Mouse (Mus musculus) stomach, embryonic 16.5 days (tissue): ENCODE results near the gene Aebp2. TPM values are rescaled to one million over a fixed set of nuclear protein-coding genes. Genes with fewer than 3 reads are reported as not detected.

Experiments
- ATAC-seq: fragments of 200-750 bp; cut with Nextera tagmentation; 2 replicates; pipeline ENCODE4 v1.8.0; 2017; ENCODE audit warnings: moderate number of reproducible peaks, moderate TSS enrichment; ENCODE audit not compliant: insufficient read depth, low FRiP score
- H3K27ac ChIP-seq: fragments of 300-500 bp; sonication (generic); 2 replicates; pipeline ENCODE4 v1.5.1; 2014; ENCODE audit warnings: low read length
- H3K27me3 ChIP-seq: fragments of 300-500 bp; sonication (generic); 2 replicates; pipeline ENCODE4 v1.6.1; 2014; ENCODE audit warnings: low read length, control low read depth, mixed read lengths; ENCODE audit not compliant: control insufficient read depth, insufficient read depth
- H3K36me3 ChIP-seq: fragments of 300-500 bp; sonication (generic); 2 replicates; pipeline ENCODE4 v1.6.1; 2014; ENCODE audit warnings: low read length; ENCODE audit not compliant: control insufficient read depth, insufficient read depth
- H3K4me1 ChIP-seq: fragments of 300-500 bp; sonication (generic); 2 replicates; pipeline ENCODE4 v1.6.1; 2014; ENCODE audit warnings: low read length, control low read depth, mixed read lengths; ENCODE audit not compliant: control insufficient read depth, insufficient read depth
- H3K4me2 ChIP-seq: fragments of 300-500 bp; sonication (generic); 2 replicates; pipeline ENCODE4 v1.6.1; 2014; ENCODE audit warnings: low read depth, low read length, mixed read lengths
- H3K4me3 ChIP-seq: fragments of 300-500 bp; sonication (generic); replicated peaks from 2 replicates; pipeline ENCODE4 v1.5.1; 2014; ENCODE audit warnings: mild to moderate bottlenecking, low read length
- H3K9ac ChIP-seq: fragments of 300-500 bp; sonication (generic); 2 replicates; pipeline ENCODE4 v1.6.1; 2014; ENCODE audit warnings: low read length
- H3K9me3 ChIP-seq: fragments of 300-500 bp; sonication (generic); replicated peaks from 2 replicates; pipeline ENCODE4 v1.6.1; 2016; ENCODE audit warnings: low read length, control low read depth; ENCODE audit not compliant: control insufficient read depth
- WGBS: fragments of 180-500 bp; shearing (Covaris S2); extraction: QIAGEN DNeasy Blood & Tissue Kit; methylation state at CpG from one replicate; pipeline ENCODE4 v1.1.7; 2014; 5-methylcytosine and 5-hydroxymethylcytosine counted together
- polyA plus RNA-seq: library from polyadenylated mRNA; unstranded; fragments of >200 nt; fragmentation: Nextera tagmentation; extraction: Ambion mirVana; gene quantifications from 2 replicates; pipeline ENCODE4 v1.2.1, GENCODE M21; 2015

Gene Aebp2
- polyA plus RNA-seq, 1 experiment from 2014 or later: 11.9 TPM

DNA sequence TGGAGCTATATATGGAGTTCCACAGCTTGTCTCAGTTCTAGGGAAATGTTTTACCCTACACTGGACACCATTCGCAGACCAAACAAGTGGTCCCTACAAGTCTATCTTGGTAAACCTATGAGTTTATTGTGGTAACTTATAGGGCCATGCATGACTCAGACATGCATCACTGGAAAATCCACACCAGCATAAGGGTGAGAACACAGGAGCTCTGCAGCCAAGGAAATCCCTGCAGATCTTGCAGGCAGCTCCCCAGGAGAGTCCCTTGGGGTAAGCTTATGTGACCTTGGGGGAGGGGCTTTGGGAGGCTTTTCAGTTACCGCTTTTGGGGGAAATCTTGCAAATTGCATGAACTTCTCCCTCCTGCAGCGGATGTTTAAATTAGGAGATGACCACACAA lies 8.6 kb upstream of the Aebp2 start:
- Histone ChIP-seq H3K4me3 (no peak overlapping the region), H3K9me3 (no peaks in the 10 kb centered on the region), H3K4me1 (no peaks in the 10 kb centered on the region), H3K9ac (no peak overlapping the region), H3K36me3 (no peaks in the 10 kb centered on the region), H3K27ac (no peak overlapping the region), H3K27me3 (no peaks in the 10 kb centered on the region), H3K4me2 (no peak overlapping the region)
- 72% methylated on average over 3 of the region's 3 CpGs for WGBS
- no peak for ATAC-seq

DNA sequence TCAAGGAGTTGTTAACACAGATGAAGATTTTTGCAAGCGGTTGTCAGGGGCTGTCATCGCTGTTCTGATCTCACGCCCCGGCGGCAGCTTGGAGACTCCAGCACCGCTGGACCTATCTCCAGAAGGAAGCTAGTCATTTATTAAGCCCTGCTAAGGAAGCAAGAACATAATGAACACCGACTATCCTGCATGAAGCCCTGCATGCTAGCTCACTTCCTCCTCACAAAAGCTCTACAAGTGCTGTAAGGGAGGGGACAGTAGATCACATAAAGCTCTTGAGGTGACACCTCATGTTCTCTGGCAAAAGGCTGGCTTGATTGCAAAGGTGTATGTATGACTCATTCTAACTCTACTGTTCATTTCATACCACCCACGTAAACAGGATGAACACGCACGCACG lies 7.8 kb upstream of the Aebp2 start:
- peak overlapping the region; percentile 10; the same call in 1 of the 2 replicates for H3K27ac ChIP-seq
- H3K36me3 ChIP-seq: no peaks in the 10 kb centered on the region
- H3K4me3 ChIP-seq: no peak overlapping the region
- H3K4me2 ChIP-seq: no peak overlapping the region
- no peaks in the 10 kb centered on the region for H3K9me3 ChIP-seq
- H3K9ac ChIP-seq: no peak overlapping the region
- no peak; the same call in 1 of the 2 replicates for ATAC-seq
- no peaks in the 10 kb centered on the region for H3K27me3 ChIP-seq
- H3K4me1 ChIP-seq: no peaks in the 10 kb centered on the region
- 74% methylated on average over 11 of the region's 11 CpGs for WGBS

DNA sequence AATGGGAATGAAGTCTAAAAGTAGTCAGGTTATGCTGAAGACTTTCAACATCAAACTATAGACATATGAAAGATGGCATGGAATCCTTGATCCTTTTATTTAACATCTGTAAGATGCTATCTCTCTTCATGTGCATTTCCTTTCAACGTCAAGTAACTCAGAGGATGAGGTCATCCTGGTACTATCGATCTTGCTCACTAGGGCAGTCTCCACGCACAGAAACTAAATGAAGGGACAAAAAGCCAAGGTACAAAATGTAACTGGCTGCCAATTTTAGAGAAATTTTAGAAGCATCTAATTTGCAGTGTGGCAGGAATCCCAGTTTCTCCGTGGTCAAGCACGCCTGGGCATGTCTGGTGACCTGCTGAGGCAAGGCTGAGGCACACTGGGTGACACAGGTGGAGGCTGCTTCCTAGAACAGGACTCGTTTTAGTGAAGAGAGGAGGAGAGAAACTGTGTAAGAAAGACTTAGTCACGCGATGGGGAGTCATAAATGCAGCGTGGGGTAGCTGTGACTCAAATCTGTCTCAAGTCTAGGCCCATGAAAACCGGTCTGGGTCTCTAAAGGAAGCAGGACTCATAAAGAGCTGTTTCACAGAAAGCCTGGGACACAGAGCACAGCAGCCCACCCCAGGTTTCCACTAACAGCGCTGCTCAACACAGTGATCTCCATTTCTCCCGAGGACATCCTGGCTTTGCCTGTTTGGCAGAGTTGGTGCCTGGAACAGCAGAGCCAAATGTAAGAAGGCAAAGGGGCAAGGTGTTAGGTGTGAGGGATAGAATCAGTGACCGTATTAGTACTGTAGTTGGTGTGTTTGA lies 1.7 kb upstream of the Aebp2 start:
- Histone ChIP-seq H3K27ac (peak overlapping the region; percentile 87), H3K4me3 (no peak overlapping the region)

DNA sequence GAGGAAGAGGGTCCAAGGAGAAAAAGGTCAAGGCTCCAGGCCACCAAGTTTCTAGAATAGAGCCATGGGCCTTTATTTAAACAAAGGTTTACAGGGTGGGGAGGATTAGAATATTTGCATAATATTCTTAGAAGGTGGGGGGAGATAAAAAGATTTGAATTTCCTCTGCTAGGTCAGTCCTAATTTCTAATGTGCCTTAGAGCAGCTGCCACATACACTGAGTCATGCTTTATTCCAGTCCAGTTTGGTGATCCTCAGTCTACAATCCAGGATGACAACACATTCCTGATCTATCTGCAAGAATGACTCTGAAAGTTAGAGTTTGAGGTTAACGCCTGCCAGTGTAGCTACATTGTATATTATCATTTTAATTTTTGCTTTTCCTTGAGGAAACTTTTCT lies 841 bp upstream of the Aebp2 start:
- no peak for ATAC-seq
- Histone ChIP-seq H3K9ac (no peak overlapping the region), H3K36me3 (no peaks in the 10 kb centered on the region), H3K4me2 (no peak overlapping the region), H3K27ac (peak overlapping the region; percentile 87), H3K27me3 (no peaks in the 10 kb centered on the region), H3K4me3 (no peak overlapping the region), H3K4me1 (peaks cover 15% of the 10 kb centered on the region), H3K9me3 (no peaks in the 10 kb centered on the region)
- 90% methylated on average over 1 of the region's 1 CpGs for WGBS

More for the DNA sequence above, 1.7 kb upstream of the Aebp2 start:
- Histone ChIP-seq H3K4me1 (peaks cover 6% of the 10 kb centered on the region), H3K9me3 (no peaks in the 10 kb centered on the region), H3K9ac (no peak overlapping the region), H3K27me3 (no peaks in the 10 kb centered on the region), H3K36me3 (no peaks in the 10 kb centered on the region), H3K4me2 (no peak overlapping the region)
- ATAC-seq: no peak
- 56% methylated on average over 13 of the region's 13 CpGs for WGBS

DNA sequence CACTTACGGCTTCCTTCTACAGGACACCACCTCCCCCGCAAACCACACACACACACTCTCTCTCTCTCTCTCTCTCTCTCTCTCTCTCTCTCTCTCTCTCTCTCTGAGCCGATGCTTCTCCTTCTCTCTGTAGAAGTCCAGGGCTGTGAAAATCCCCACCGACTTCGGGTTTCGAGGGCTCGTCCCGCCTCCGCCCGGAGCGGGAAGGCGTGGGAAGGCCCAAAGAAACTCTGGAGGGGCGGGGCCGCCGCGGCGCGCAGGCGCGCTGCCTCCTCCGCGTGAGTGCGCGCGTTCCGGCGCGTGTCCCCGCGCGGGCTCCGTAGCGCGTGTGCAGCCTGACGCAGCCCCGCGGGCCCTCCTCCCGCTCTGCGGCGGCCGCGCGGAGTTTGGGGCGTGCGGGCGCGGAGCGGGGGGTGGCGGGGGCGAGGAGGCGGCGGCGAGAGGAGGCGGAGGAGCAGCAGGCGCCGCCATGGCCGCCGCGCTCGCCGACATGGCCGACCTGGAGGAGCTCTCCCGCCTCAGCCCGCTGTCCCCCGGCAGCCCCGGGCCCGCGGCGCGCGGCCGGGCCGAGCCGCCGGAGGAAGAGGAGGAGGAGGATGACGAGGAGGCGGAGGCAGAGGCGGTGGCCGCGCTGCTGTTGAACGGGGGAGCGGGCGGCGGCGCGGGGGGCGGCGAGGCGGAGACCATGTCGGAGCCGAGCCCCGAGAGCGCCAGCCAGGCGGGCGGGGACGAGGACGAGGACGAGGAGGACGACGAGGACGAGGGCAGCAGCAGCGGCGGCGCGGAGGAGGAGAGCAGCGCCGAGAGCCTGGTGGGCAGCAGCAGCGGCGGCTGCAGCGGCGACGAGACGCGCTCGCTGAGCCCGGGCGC lies 998 bp downstream of the Aebp2 start:
- peak; percentile 94 for ATAC-seq
- Histone ChIP-seq H3K27ac (peak overlapping the region; percentile 96), H3K4me1 (peaks cover 22% of the 10 kb centered on the region), H3K9me3 (no peaks in the 10 kb centered on the region), H3K36me3 (no peaks in the 10 kb centered on the region), H3K4me3 (peak overlapping the region; percentile 96), H3K4me2 (peak overlapping the region; percentile 76), H3K9ac (peak overlapping the region; percentile 100), H3K27me3 (no peaks in the 10 kb centered on the region)
- under 1% methylated on average over 89 of the region's 117 CpGs for WGBS

DNA sequence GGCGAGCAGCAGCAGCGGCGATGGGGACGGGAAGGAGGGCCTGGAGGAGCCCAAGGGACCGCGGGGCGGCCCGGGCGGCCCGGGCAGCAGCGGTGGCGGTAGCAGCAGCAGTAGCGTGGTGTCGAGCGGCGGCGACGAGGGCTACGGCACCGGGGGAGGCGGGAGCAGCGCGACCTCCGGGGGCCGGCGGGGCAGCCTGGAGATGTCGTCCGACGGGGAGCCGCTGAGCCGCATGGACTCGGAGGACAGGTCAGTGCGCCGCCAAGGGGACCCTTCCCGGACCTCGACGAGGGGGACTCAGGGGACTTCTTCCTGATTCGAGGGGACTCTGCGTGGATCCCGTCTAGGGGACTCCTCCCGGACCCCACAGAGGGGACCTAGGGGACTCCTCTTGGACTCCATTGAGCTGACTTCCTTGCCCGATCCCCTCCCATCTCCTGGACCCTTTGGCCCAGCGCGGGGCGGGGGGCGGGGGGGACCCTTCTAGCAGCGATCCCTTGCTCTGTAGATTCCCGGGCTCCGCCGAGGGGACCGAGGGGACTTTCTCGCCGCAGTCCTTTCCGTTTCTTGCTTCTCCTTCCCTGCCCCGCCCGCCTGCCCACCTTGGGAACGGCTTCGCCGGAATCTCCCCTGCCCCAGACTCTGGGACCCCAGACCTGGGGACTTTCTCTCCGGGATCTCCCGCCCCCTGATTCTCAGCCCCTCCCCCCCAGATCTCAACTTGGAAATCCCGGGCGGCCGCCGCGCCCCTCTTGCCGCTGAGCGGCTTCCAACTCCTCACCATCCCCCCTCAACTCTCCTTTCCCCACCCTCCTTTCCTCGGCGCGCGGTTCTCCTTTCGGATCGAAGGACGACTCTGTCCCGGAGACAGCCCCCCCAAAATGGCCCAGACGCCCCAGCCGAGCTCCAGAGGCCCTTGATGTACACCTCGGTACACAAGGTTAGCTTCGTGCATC lies 1.9 kb downstream of the Aebp2 start:
- under 1% methylated on average over 75 of the region's 80 CpGs for WGBS
- Histone ChIP-seq H3K4me1 (peaks cover 22% of the 10 kb centered on the region), H3K4me2 (peak overlapping the region; percentile 76), H3K9me3 (no peaks in the 10 kb centered on the region), H3K27ac (peak overlapping the region; percentile 96), H3K9ac (peak overlapping the region; percentile 100), H3K4me3 (peak overlapping the region; percentile 96), H3K36me3 (no peaks in the 10 kb centered on the region), H3K27me3 (no peaks in the 10 kb centered on the region)
- peak; percentile 14; the same call in 1 of the 2 replicates for ATAC-seq

DNA sequence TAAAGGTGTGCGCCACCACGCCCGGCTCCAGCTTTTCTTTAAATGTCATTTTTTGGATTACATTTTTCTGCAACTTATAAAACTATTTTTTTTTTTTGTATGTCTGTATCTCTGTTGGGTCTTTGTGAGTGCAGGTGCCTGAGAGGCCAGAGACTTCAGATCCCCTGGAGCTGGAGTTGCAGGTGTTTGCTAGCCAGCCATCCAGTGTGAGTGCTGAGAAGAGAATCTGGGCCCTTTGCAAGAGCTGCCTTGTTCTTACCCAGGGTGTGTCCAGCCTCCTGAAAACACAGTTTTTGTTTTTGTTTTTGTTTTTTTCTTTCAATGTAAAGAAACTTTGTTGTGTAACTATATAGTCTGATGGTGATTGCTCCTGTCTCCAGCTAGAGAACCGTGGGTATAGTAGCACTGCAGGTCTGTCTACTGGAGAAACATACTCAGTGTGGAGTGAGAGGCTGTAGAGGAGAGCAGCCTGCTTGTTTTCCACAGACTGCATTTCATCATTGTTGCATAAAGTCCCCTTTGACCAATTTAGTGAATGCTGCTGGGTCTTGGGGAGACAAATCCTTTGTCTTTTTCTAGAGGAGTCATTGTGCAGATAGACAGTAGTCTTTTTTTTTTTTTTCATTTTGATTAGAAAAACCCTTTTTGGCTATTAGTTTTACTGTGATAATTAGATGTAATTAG lies 6.9 kb downstream of the Aebp2 start:
- Histone ChIP-seq H3K27ac (no peak overlapping the region), H3K9ac (peak overlapping the region; percentile 14; the same call in 1 of the 2 replicates), H3K4me3 (no peak overlapping the region), H3K4me1 (peaks cover 22% of the 10 kb centered on the region), H3K4me2 (no peak overlapping the region), H3K27me3 (no peaks in the 10 kb centered on the region), H3K9me3 (no peaks in the 10 kb centered on the region), H3K36me3 (0 out of 2 replicates have a peak, but pooled peaks cover 4% of the 10 kb centered on the region)
- ATAC-seq: no peak
- 86% methylated on average over 4 of the region's 4 CpGs for WGBS

DNA sequence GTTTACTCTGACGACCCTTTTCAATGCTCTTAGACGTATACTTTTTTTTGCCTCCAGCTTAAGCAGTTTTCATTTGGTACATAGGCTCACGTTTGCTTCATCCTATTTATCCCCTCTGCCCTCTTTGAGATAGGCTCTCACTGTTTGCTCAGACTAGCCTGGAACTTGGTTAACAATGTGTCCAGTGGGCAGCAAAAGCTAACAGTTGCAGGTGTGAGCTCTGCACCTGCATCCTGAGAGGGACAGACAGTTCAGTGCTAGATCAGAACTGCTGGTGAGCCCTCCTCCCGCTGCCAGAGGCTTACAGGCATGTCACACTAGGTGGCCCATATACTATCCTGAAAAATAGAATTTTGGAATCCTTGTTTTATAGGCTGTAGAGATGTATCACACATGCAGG lies 7.8 kb downstream of the Aebp2 start:
- Histone ChIP-seq H3K36me3 (0 out of 2 replicates have a peak, but pooled peaks cover 7% of the 10 kb centered on the region), H3K27ac (no peak overlapping the region), H3K4me1 (peaks cover 20% of the 10 kb centered on the region), H3K9ac (no peak overlapping the region), H3K9me3 (no peaks in the 10 kb centered on the region), H3K4me2 (no peak overlapping the region), H3K27me3 (no peaks in the 10 kb centered on the region), H3K4me3 (no peak overlapping the region)
- WGBS: 51% methylated on average over 4 of the region's 4 CpGs
- ATAC-seq: no peak
